Mouse (Mus musculus) bone marrow macrophage, adult 2 months (primary cell): Measurements from ENCODE around the gene Akap6.

Experiments used
- CTCF ChIP-seq: IDR thresholded peaks from 2 replicates; pipeline ENCODE4 v1.5.1; 2012; ENCODE audit warnings: low read depth, mild to moderate bottlenecking, low read length, moderate library complexity
- POLR2A ChIP-seq: IDR thresholded peaks from 2 replicates; pipeline ENCODE4 v1.6.1; 2012; ENCODE audit warnings: mild to moderate bottlenecking, low read depth, low read length, borderline replicate concordance

DNA sequence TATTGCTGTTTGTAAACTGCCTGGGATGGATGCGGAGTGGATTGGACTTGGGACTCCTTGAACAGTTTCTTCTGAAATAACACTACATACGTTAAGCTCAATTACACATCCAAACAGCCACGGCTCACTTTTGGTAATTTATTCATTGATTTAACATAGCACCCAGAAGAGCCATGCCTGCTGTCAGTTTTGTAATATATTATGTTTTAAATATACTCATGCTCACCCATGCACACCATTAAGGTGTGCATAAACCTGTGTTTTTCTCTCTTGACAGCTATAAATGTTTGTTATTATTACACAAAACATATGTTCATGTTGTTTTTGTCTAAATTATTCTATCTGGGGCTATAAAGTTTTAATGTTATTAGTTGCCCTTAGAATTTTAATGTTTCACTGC is 258.4 kb downstream of the Akap6 start:
- TF ChIP-seq POLR2A, result no peak
- TF ChIP-seq CTCF, result no peak
